2 mouse cellular contexts compared by ENCODE assay signal in the genomic region with DNA sequence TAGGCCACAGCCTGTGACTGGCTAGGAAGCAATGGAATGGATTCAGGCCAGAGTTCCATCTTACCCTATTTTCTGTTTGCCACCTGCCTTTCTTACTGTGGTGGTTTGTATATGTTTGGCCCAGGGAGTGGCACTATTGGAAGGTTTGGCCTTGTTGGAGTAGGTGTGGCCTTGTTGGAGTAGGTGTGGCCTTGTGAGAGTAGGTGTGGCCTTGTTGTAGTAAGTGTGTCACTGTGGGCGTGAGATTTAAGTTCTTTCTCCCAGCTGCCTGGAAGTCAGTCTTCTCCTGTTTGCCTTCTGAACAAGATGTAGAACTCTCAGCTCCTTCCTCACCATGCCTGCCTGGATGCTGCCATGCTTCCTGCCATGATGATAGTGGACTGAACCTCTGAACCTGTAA. TPM values are rescaled to one million over a fixed set of nuclear protein-coding genes. Genes with fewer than 3 reads are reported as not detected.
"Had no signal": no experiment of that assay in that cellular context is flagged by ENCODE, and none has a peak within 500 bp of the region (broad histone marks: within the 10 kb centered on the region; RNA-seq: fewer than 3 reads in every experiment).

No protein-coding gene starts in this region.

RNA-seq across cellular contexts. Expression of gene Cdh23, which starts 46.0 kb away (rescaled TPM):
- total RNA-seq: liver, adult 2 months; megakaryocyte-erythroid progenitor cell, adult 5-6 weeks had no signal
- polyA plus RNA-seq: liver, adult 2 months had no signal
